Mouse (Mus musculus): ENCODE results near the gene H2al1j. TPM values are rescaled to one million over a fixed set of nuclear protein-coding genes. Genes with fewer than 3 reads are reported as not detected.
"Not testable (repeated sequence)": the region's sequence is repeated elsewhere in the genome, so short reads cannot be mapped to it uniquely, and the experiment has no call there.

The H2al1j gene
- polyA plus RNA-seq, 1 experiment from 2014 or later = not detected

DNA sequence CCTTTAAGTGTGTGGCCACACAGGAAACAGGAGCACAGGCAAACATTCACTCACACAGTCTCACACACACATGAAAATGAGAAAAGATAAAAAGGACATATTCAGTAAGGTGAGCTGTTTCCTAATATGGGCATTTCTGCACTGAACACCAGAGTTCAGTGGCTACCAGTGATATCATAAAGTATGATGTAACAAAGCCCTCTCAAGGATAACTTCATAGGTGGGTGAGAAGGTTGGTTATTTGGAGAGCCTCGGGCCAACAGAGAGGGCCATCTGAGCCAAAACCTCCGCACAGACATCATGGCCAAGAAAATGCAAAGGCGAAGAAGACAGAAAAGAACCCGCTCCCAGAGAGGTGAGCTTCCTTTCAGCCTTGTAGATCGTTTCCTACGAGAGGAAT lies 12.8 kb upstream of the H2al1j start, which contains the start of gene H2al1f:
H2al1f (plus strand) TSS at position 301 of the 400 bp plus-strand sequence.
- H3K36me3 ChIP-seq (ENCODE audit: control insufficient read depth, insufficient read depth, low read length); H3K9me3 ChIP-seq (ENCODE audit: control insufficient read depth, low read length); H3K4me3 ChIP-seq (ENCODE audit: low read depth, low read length); H3K27ac ChIP-seq (replicated peaks); ATAC-seq (ENCODE audit: low FRiP score, low TSS enrichment); H3K4me2 ChIP-seq (replicated peaks; ENCODE audit: low read depth); DNase-seq (ENCODE audit: low spot score); H3K4me1 ChIP-seq (replicated peaks; ENCODE audit: control insufficient read depth, insufficient read depth); H3K9ac ChIP-seq (ENCODE audit: low read length); H3K27me3 ChIP-seq (ENCODE audit: control insufficient read depth, insufficient read depth, low read length): not testable (repeated sequence)
- no CpG with 5 or more reads among the region's 6 CpGs for WGBS

DNA sequence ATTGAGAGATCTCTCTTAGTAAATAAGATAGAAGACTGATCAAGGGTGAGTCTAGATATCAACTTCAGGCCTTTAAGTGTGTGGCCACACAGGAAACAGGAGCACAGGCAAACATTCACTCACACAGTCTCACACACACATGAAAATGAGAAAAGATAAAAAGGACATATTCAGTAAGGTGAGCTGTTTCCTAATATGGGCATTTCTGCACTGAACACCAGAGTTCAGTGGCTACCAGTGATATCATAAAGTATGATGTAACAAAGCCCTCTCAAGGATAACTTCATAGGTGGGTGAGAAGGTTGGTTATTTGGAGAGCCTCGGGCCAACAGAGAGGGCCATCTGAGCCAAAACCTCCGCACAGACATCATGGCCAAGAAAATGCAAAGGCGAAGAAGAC lies 9.7 kb upstream of the H2al1j start, which contains the start of gene H2al1g:
H2al1g (plus strand) TSS at position 301 of the 400 bp plus-strand sequence.
- ATAC-seq (ENCODE audit: low FRiP score, low TSS enrichment); H3K9me3 ChIP-seq (ENCODE audit: control insufficient read depth, low read length); H3K4me3 ChIP-seq (ENCODE audit: low read depth, low read length); H3K27me3 ChIP-seq (ENCODE audit: control insufficient read depth, insufficient read depth, low read length); H3K36me3 ChIP-seq (ENCODE audit: control insufficient read depth, insufficient read depth, low read length); H3K9ac ChIP-seq (ENCODE audit: low read length); DNase-seq (ENCODE audit: low spot score); H3K4me1 ChIP-seq (replicated peaks; ENCODE audit: control insufficient read depth, insufficient read depth); H3K4me2 ChIP-seq (replicated peaks; ENCODE audit: low read depth); H3K27ac ChIP-seq (replicated peaks): not testable (repeated sequence)
- WGBS = no CpG with 5 or more reads among the region's 3 CpGs

GRCm38 (mm10) chrX:11321192-11321591 lies 6.4 kb upstream of the H2al1j start, which contains the start of gene H2al1h:
TSS of gene H2al1h (plus strand) at chrX:11321492.
- not testable (repeated sequence) for DNase-seq (ENCODE audit: low spot score); H3K9me3 ChIP-seq (ENCODE audit: control insufficient read depth, low read length); H3K4me1 ChIP-seq (replicated peaks; ENCODE audit: control insufficient read depth, insufficient read depth); H3K4me2 ChIP-seq (replicated peaks; ENCODE audit: low read depth); H3K4me3 ChIP-seq (ENCODE audit: low read depth, low read length); H3K27me3 ChIP-seq (ENCODE audit: control insufficient read depth, insufficient read depth, low read length); H3K36me3 ChIP-seq (ENCODE audit: control insufficient read depth, insufficient read depth, low read length); H3K27ac ChIP-seq (replicated peaks); H3K9ac ChIP-seq (ENCODE audit: low read length); ATAC-seq (ENCODE audit: low FRiP score, low TSS enrichment)
- WGBS = no CpG with 5 or more reads among the region's 6 CpGs

- not testable (repeated sequence) for H3K4me1 ChIP-seq (replicated peaks; ENCODE audit: control insufficient read depth, insufficient read depth); H3K4me3 ChIP-seq (ENCODE audit: low read depth, low read length); H3K4me2 ChIP-seq (replicated peaks; ENCODE audit: low read depth); H3K27me3 ChIP-seq (ENCODE audit: control insufficient read depth, insufficient read depth, low read length); H3K9ac ChIP-seq (ENCODE audit: low read length); ATAC-seq (ENCODE audit: low FRiP score, low TSS enrichment); H3K36me3 ChIP-seq (ENCODE audit: control insufficient read depth, insufficient read depth, low read length); H3K27ac ChIP-seq (replicated peaks); H3K9me3 ChIP-seq (ENCODE audit: control insufficient read depth, low read length); DNase-seq (ENCODE audit: low spot score)
- WGBS = 100% methylated on average over 3 of the region's 5 CpGs
Observed at GRCm38 (mm10) chrX:11324359-11324758, 3.3 kb upstream of the H2al1j start, which contains the start of gene H2al1i. TSS of gene H2al1i (plus strand) at chrX:11324659.

DNA sequence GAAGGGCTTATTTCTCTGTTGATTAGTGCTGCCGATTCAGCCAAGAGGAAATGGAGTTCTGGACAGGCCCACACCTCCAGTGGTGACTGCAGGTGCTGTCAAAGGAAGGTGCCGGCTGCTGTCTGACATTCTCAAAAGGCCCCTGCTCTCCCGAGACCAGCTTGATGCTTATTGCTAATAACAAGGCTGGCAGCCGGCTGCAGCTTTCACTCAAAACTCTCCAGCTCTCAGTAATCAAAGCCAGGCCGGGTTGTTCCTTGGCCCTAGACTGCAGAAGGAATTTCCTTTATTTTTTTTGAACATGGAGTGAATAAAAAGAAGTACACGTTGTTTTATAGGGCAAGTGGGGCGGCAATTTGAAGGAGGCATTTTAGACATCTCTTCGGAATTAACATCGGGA lies 18.1 kb downstream of the H2al1j start:
- no peaks in the 10 kb centered on the region for H3K9me3 ChIP-seq (ENCODE audit: control insufficient read depth, low read length)
- no peaks in the 10 kb centered on the region for H3K27me3 ChIP-seq (ENCODE audit: control insufficient read depth, insufficient read depth, low read length)
- WGBS = 65% methylated on average over 9 of the region's 9 CpGs
- no peak overlapping the region for H3K9ac ChIP-seq (ENCODE audit: low read length)
- ATAC-seq (ENCODE audit: low FRiP score, low TSS enrichment) (no peak), DNase-seq (ENCODE audit: low spot score) (no peak)
- H3K4me3 ChIP-seq (ENCODE audit: low read depth, low read length) = no peak overlapping the region
- H3K4me2 ChIP-seq (replicated peaks; ENCODE audit: low read depth) = no peak overlapping the region
- no peaks in the 10 kb centered on the region for H3K36me3 ChIP-seq (ENCODE audit: control insufficient read depth, insufficient read depth, low read length)
- H3K4me1 ChIP-seq (replicated peaks; ENCODE audit: control insufficient read depth, insufficient read depth) = no peaks in the 10 kb centered on the region
- no peak overlapping the region for H3K27ac ChIP-seq (replicated peaks)
- TF ChIP-seq EP300 (optimal IDR thresholded peaks at IDR 0.05) (no peak), CTCF (IDR thresholded peaks at IDR 0.05; ENCODE audit: low read depth) (no peak)

- WGBS = 92% methylated on average over 3 of the region's 3 CpGs
- Histone ChIP-seq H3K36me3 (ENCODE audit: control insufficient read depth, insufficient read depth, low read length) (no peaks in the 10 kb centered on the region), H3K4me3 (ENCODE audit: low read depth, low read length) (no peak overlapping the region), H3K27ac (replicated peaks) (no peak overlapping the region), H3K27me3 (ENCODE audit: control insufficient read depth, insufficient read depth, low read length) (no peaks in the 10 kb centered on the region), H3K9me3 (ENCODE audit: control insufficient read depth, low read length) (no peaks in the 10 kb centered on the region), H3K9ac (ENCODE audit: low read length) (no peak overlapping the region), H3K4me2 (replicated peaks; ENCODE audit: low read depth) (no peak overlapping the region), H3K4me1 (replicated peaks; ENCODE audit: control insufficient read depth, insufficient read depth) (no peaks in the 10 kb centered on the region)
- TF ChIP-seq EP300 (optimal IDR thresholded peaks at IDR 0.05) = no peak
- no peak for ATAC-seq (ENCODE audit: low FRiP score, low TSS enrichment)
- no peak for DNase-seq (ENCODE audit: low spot score)
Observed at GRCm38 (mm10) chrX:11346756-11347155, 19.1 kb downstream of the H2al1j start.

Measured in stomach, postnatal 0 days (tissue).